Mouse (Mus musculus) lung, embryonic 15.5 days (tissue): ENCODE measurements at regions not wholly inside any gene's neighbourhood (a gene's known extent, or its start where the extent isn't known, plus 50 kb on each side); places are given as distances from the start of the nearest gene placed in this dataset.

Experiments used
- ATAC-seq: fragments of 200-750 bp; cut with Nextera tagmentation; 2 replicates; pipeline ENCODE4 v1.8.0; 2017; ENCODE audit warnings: moderate number of reproducible peaks, borderline replicate concordance; ENCODE audit not compliant: low FRiP score, low TSS enrichment; ENCODE audit errors: extremely low read depth
- H3K27ac ChIP-seq: fragments of 300-500 bp; sonication (generic); 2 replicates; pipeline ENCODE4 v1.5.1; 2015; ENCODE audit warnings: moderate library complexity, mild to moderate bottlenecking, inconsistent platforms
- H3K27me3 ChIP-seq: fragments of 300-500 bp; sonication (generic); 2 replicates; pipeline ENCODE4 v1.6.1; 2015; ENCODE audit warnings: inconsistent platforms
- H3K36me3 ChIP-seq: fragments of 300-500 bp; sonication (generic); 2 replicates; pipeline ENCODE4 v1.6.1; 2015; ENCODE audit warnings: inconsistent platforms
- H3K4me1 ChIP-seq: fragments of 300-500 bp; sonication (generic); 2 replicates; pipeline ENCODE4 v1.6.1; 2015; ENCODE audit warnings: inconsistent platforms
- H3K4me2 ChIP-seq: fragments of 300-500 bp; sonication (generic); 2 replicates; pipeline ENCODE4 v1.6.1; 2015; ENCODE audit warnings: inconsistent platforms, mild to moderate bottlenecking, moderate library complexity
- H3K4me3 ChIP-seq: fragments of 300-500 bp; sonication (generic); 2 replicates; pipeline ENCODE4 v1.5.1; 2015; ENCODE audit warnings: mild to moderate bottlenecking, inconsistent platforms
- H3K9ac ChIP-seq: fragments of 300-500 bp; sonication (generic); 2 replicates; pipeline ENCODE4 v1.6.1; 2015; ENCODE audit warnings: inconsistent platforms
- H3K9me3 ChIP-seq: fragments of 300-500 bp; sonication (generic); 2 replicates; pipeline ENCODE4 v1.6.1; 2016; ENCODE audit warnings: inconsistent platforms
- WGBS: fragments of 180-500 bp; shearing (Covaris S2); methylation state at CpG from one replicate; pipeline ENCODE4 v1.1.7; 2015; 5-methylcytosine and 5-hydroxymethylcytosine counted together

GRCm38 (mm10) chr6:143494886-143495285 lies 327.9 kb downstream of the Etnk1 start:
- no peak overlapping the region for H3K4me2 ChIP-seq
- H3K4me1 ChIP-seq = no peaks in the 10 kb centered on the region
- no peaks in the 10 kb centered on the region for H3K36me3 ChIP-seq
- no peaks in the 10 kb centered on the region for H3K27me3 ChIP-seq
- no peaks in the 10 kb centered on the region for H3K9me3 ChIP-seq
- H3K27ac ChIP-seq = no peak overlapping the region
- H3K4me3 ChIP-seq = no peak overlapping the region
- no peak for ATAC-seq
- no peak overlapping the region for H3K9ac ChIP-seq
- 31% methylated on average over 7 of the region's 7 CpGs for WGBS

GRCm38 (mm10) chr6:143498764-143499163 lies 331.7 kb downstream of the Etnk1 start:
- Histone ChIP-seq H3K9ac (no peak overlapping the region), H3K9me3 (no peaks in the 10 kb centered on the region), H3K27ac (no peak overlapping the region), H3K27me3 (no peaks in the 10 kb centered on the region), H3K4me1 (no peaks in the 10 kb centered on the region), H3K4me3 (no peak overlapping the region), H3K36me3 (no peaks in the 10 kb centered on the region), H3K4me2 (no peak overlapping the region)
- WGBS = 68% methylated on average over 14 of the region's 14 CpGs
- no peak for ATAC-seq

GRCm38 (mm10) chr6:143499259-143500043 lies 332.4 kb downstream of the Etnk1 start:
- Histone ChIP-seq H3K4me2 (no peak overlapping the region), H3K36me3 (no peaks in the 10 kb centered on the region), H3K9me3 (no peaks in the 10 kb centered on the region), H3K27ac (no peak overlapping the region), H3K9ac (no peak overlapping the region), H3K27me3 (no peaks in the 10 kb centered on the region), H3K4me3 (no peak overlapping the region), H3K4me1 (no peaks in the 10 kb centered on the region)
- 83% methylated on average over 19 of the region's 19 CpGs for WGBS
- no peak for ATAC-seq

GRCm38 (mm10) chr6:143502803-143503202 lies 335.8 kb downstream of the Etnk1 start:
- no peaks in the 10 kb centered on the region for H3K27me3 ChIP-seq
- ATAC-seq = no peak
- no peaks in the 10 kb centered on the region for H3K4me1 ChIP-seq
- no peak overlapping the region for H3K4me2 ChIP-seq
- 61% methylated on average over 8 of the region's 8 CpGs for WGBS
- H3K9ac ChIP-seq = no peak overlapping the region
- no peak overlapping the region for H3K27ac ChIP-seq
- H3K4me3 ChIP-seq = no peak overlapping the region
- no peaks in the 10 kb centered on the region for H3K36me3 ChIP-seq
- no peaks in the 10 kb centered on the region for H3K9me3 ChIP-seq

- 85% methylated on average over 4 of the region's 4 CpGs for WGBS
- no peak for ATAC-seq
Observed at GRCm38 (mm10) chr6:143503953-143504352, 336.9 kb downstream of the Etnk1 start.

GRCm38 (mm10) chr6:143513459-143513858 lies 346.4 kb downstream of the Etnk1 start:
- WGBS = 81% methylated on average over 5 of the region's 5 CpGs
- ATAC-seq = no peak
- no peak overlapping the region for H3K27ac ChIP-seq
- no peak overlapping the region for H3K4me3 ChIP-seq
- no peak overlapping the region for H3K9ac ChIP-seq
- no peaks in the 10 kb centered on the region for H3K9me3 ChIP-seq
- H3K4me2 ChIP-seq = no peak overlapping the region
- no peaks in the 10 kb centered on the region for H3K36me3 ChIP-seq
- H3K27me3 ChIP-seq = no peaks in the 10 kb centered on the region
- H3K4me1 ChIP-seq = no peaks in the 10 kb centered on the region

More at GRCm38 (mm10) chr6:143503953-143504352, 336.9 kb downstream of the Etnk1 start:
- Histone ChIP-seq H3K4me1 (no peaks in the 10 kb centered on the region), H3K36me3 (no peaks in the 10 kb centered on the region), H3K9ac (no peak overlapping the region), H3K9me3 (no peaks in the 10 kb centered on the region), H3K4me3 (no peak overlapping the region), H3K4me2 (no peak overlapping the region), H3K27ac (no peak overlapping the region), H3K27me3 (no peaks in the 10 kb centered on the region)

GRCm38 (mm10) chr6:143515137-143515536 lies 348.1 kb downstream of the Etnk1 start:
- no peak overlapping the region for H3K9ac ChIP-seq
- no peak overlapping the region for H3K4me2 ChIP-seq
- H3K9me3 ChIP-seq = no peaks in the 10 kb centered on the region
- no peak for ATAC-seq
- H3K4me1 ChIP-seq = no peaks in the 10 kb centered on the region
- H3K27me3 ChIP-seq = no peaks in the 10 kb centered on the region
- no peak overlapping the region for H3K27ac ChIP-seq
- no peaks in the 10 kb centered on the region for H3K36me3 ChIP-seq
- 86% methylated on average over 12 of the region's 12 CpGs for WGBS
- no peak overlapping the region for H3K4me3 ChIP-seq

- WGBS = 57% methylated on average over 1 of the region's 1 CpGs
- Histone ChIP-seq H3K4me1 (no peaks in the 10 kb centered on the region), H3K27ac (no peak overlapping the region), H3K9me3 (no peaks in the 10 kb centered on the region), H3K4me3 (no peak overlapping the region), H3K27me3 (no peaks in the 10 kb centered on the region), H3K9ac (no peak overlapping the region), H3K36me3 (no peaks in the 10 kb centered on the region), H3K4me2 (no peak overlapping the region)
- no peak for ATAC-seq
Observed at GRCm38 (mm10) chr6:143516746-143517145, 349.7 kb downstream of the Etnk1 start.

- no peaks in the 10 kb centered on the region for H3K9me3 ChIP-seq
- H3K9ac ChIP-seq = no peak overlapping the region
- H3K36me3 ChIP-seq = no peaks in the 10 kb centered on the region
- ATAC-seq = no peak
- H3K27ac ChIP-seq = no peak overlapping the region
- H3K4me2 ChIP-seq = no peak overlapping the region
- no peaks in the 10 kb centered on the region for H3K4me1 ChIP-seq
- 80% methylated on average over 8 of the region's 8 CpGs for WGBS
- H3K27me3 ChIP-seq = 0 out of 2 replicates have a peak, but pooled peaks cover 4% of the 10 kb centered on the region
- H3K4me3 ChIP-seq = no peak overlapping the region
Observed at GRCm38 (mm10) chr6:143518476-143518875, 351.5 kb downstream of the Etnk1 start.

GRCm38 (mm10) chr6:143519668-143520067 lies 352.6 kb downstream of the Etnk1 start:
- ATAC-seq = no peak
- no peaks in the 10 kb centered on the region for H3K9me3 ChIP-seq
- no peak overlapping the region for H3K9ac ChIP-seq
- no peak overlapping the region for H3K4me2 ChIP-seq
- H3K36me3 ChIP-seq = no peaks in the 10 kb centered on the region
- no peak overlapping the region for H3K4me3 ChIP-seq
- WGBS = 51% methylated on average over 5 of the region's 5 CpGs
- 0 out of 2 replicates have a peak, but pooled peaks cover 8% of the 10 kb centered on the region for H3K27me3 ChIP-seq
- H3K4me1 ChIP-seq = no peaks in the 10 kb centered on the region
- no peak overlapping the region for H3K27ac ChIP-seq

- ATAC-seq = no peak
- Histone ChIP-seq H3K9ac (no peak overlapping the region), H3K9me3 (no peaks in the 10 kb centered on the region), H3K4me3 (no peak overlapping the region), H3K4me1 (no peaks in the 10 kb centered on the region; the same call in 1 of the 2 replicates), H3K27ac (no peak overlapping the region), H3K36me3 (no peaks in the 10 kb centered on the region), H3K27me3 (0 out of 2 replicates have a peak, but pooled peaks cover 8% of the 10 kb centered on the region), H3K4me2 (no peak overlapping the region)
- 75% methylated on average over 4 of the region's 4 CpGs for WGBS
Observed at GRCm38 (mm10) chr6:143525092-143525491, 358.1 kb downstream of the Etnk1 start.

GRCm38 (mm10) chr6:143528898-143529297 lies 361.9 kb downstream of the Etnk1 start:
- no peaks in the 10 kb centered on the region for H3K36me3 ChIP-seq
- 92% methylated on average over 7 of the region's 7 CpGs for WGBS

More at GRCm38 (mm10) chr6:143528898-143529297, 361.9 kb downstream of the Etnk1 start:
- ATAC-seq = no peak
- no peak overlapping the region for H3K9ac ChIP-seq
- peaks cover 27% of the 10 kb centered on the region for H3K4me1 ChIP-seq
- H3K9me3 ChIP-seq = no peaks in the 10 kb centered on the region
- H3K27me3 ChIP-seq = peaks cover 4% of the 10 kb centered on the region; the same call in 1 of the 2 replicates
- no peak overlapping the region for H3K4me2 ChIP-seq
- no peak overlapping the region for H3K4me3 ChIP-seq
- no peak overlapping the region for H3K27ac ChIP-seq
